Mouse (Mus musculus): ENCODE data around the gene Taldo1. TPM values are rescaled to one million over a fixed set of nuclear protein-coding genes. Genes with fewer than 3 reads are reported as not detected.

Gene Taldo1
- polyA plus RNA-seq, 1 experiment from 2014 or later, result 288 TPM

- peaks cover 13% of the 10 kb centered on the region for H3K36me3 ChIP-seq (ENCODE audit: control insufficient read depth, insufficient read depth, low read length)
- no peak for ATAC-seq (replicated peaks; ENCODE audit: insufficient number of reproducible peaks, low FRiP score, low TSS enrichment)
- H3K9ac ChIP-seq (ENCODE audit: low read depth, low read length), result no peak overlapping the region
- 94% methylated on average over 1 of the region's 1 CpGs for WGBS (ENCODE audit: insufficient replicate concordance)
- H3K4me2 ChIP-seq, result no peak overlapping the region
- 0 out of 2 replicates have a peak, but pooled peaks cover 6% of the 10 kb centered on the region for H3K4me1 ChIP-seq (ENCODE audit: control insufficient read depth, insufficient read depth, low read length)
- H3K4me3 ChIP-seq (ENCODE audit: low read depth, low read length), result no peak overlapping the region
- H3K9me3 ChIP-seq (replicated peaks; ENCODE audit: control insufficient read depth, low read length), result no peaks in the 10 kb centered on the region
- H3K27me3 ChIP-seq (ENCODE audit: control insufficient read depth, insufficient read depth, low read length), result no peaks in the 10 kb centered on the region
- no peak overlapping the region for H3K27ac ChIP-seq (ENCODE audit: low read depth, low read length)
Measured at GRCm38 (mm10) chr7:141411667-141412066, 19.7 kb downstream of the Taldo1 start.

GRCm38 (mm10) chr7:141413331-141413730, 21.3 kb downstream of the Taldo1 start:
- ATAC-seq (replicated peaks; ENCODE audit: insufficient number of reproducible peaks, low FRiP score, low TSS enrichment), result peak; percentile 8; the same call in 1 of the 2 replicates
- whole genome bisulfite sequencing (ENCODE audit: insufficient replicate concordance), result 3% methylated on average over 16 of the region's 16 CpGs

DNA sequence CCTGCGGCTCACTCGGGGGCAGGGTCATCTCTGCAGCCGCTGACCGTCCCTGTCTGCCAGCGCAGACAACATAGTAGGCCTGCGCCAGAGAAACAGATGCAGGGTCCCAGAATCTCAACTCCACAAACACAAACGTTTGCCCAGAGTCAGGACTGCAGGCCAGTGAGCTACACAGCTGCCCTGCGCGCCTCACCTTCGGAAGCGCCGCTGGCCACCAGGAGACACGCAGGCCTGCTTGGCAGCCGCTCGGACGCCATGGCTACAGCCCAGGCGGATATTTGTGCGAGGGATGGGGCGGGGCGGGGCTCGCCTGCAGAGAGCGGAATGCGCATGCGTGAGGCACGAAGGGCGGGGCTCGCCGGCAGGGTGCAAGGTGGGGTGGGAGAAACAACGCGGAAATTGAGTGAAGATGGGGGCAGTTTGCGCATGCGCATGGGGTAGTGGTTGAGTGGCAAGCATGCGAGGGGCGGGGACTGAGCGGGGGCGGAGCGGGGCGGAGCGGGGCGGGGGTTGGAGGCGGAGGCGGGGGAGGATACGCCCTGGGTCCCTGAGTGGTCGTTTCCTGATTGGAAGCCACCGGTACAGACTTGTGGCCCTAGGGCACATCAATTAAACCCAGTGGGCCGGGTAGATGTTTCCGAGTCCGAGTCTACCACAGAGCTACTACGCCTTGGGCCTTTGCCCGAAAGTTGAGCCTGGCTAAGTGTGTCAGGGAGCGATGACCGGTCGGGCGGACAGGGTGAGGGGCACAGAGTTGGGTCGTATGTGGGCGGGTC, 22.0 kb downstream of the Taldo1 start, which contains the start of gene Gatd1:
Gene Gatd1 (minus strand): TSS at position 328 of the 776 bp plus-strand sequence.
- peak within 1 kb of the TSS; percentile 95 for H3K9ac ChIP-seq (ENCODE audit: low read depth, low read length)
- WGBS (ENCODE audit: insufficient replicate concordance), result under 1% methylated on average over 55 of the region's 56 CpGs
- peak within 1 kb of the TSS; percentile 82 for H3K4me3 ChIP-seq (ENCODE audit: low read depth, low read length)
- ATAC-seq (replicated peaks; ENCODE audit: insufficient number of reproducible peaks, low FRiP score, low TSS enrichment), result peak; percentile 95
- peaks cover 13% of the 10 kb centered on the region for H3K36me3 ChIP-seq (ENCODE audit: control insufficient read depth, insufficient read depth, low read length)
- H3K9me3 ChIP-seq (replicated peaks; ENCODE audit: control insufficient read depth, low read length), result no peaks in the 10 kb centered on the region
- peak within 1 kb of the TSS; percentile 79 for H3K27ac ChIP-seq (ENCODE audit: low read depth, low read length)
- H3K4me2 ChIP-seq, result peak within 1 kb of the TSS; percentile 90
- H3K4me1 ChIP-seq (ENCODE audit: control insufficient read depth, insufficient read depth, low read length), result 0 out of 2 replicates have a peak, but pooled peaks cover 5% of the 10 kb centered on the region
- H3K27me3 ChIP-seq (ENCODE audit: control insufficient read depth, insufficient read depth, low read length), result no peaks in the 10 kb centered on the region

More at GRCm38 (mm10) chr7:141413331-141413730, 21.3 kb downstream of the Taldo1 start:
- Histone ChIP-seq H3K27ac (ENCODE audit: low read depth, low read length) (peak overlapping the region; percentile 79), H3K4me1 (ENCODE audit: control insufficient read depth, insufficient read depth, low read length) (0 out of 2 replicates have a peak, but pooled peaks cover 6% of the 10 kb centered on the region), H3K9me3 (replicated peaks; ENCODE audit: control insufficient read depth, low read length) (no peaks in the 10 kb centered on the region), H3K4me3 (ENCODE audit: low read depth, low read length) (peak overlapping the region; percentile 82), H3K36me3 (ENCODE audit: control insufficient read depth, insufficient read depth, low read length) (peaks cover 13% of the 10 kb centered on the region), H3K4me2 (peak overlapping the region; percentile 90), H3K9ac (ENCODE audit: low read depth, low read length) (peak overlapping the region; percentile 95), H3K27me3 (ENCODE audit: control insufficient read depth, insufficient read depth, low read length) (no peaks in the 10 kb centered on the region)

DNA sequence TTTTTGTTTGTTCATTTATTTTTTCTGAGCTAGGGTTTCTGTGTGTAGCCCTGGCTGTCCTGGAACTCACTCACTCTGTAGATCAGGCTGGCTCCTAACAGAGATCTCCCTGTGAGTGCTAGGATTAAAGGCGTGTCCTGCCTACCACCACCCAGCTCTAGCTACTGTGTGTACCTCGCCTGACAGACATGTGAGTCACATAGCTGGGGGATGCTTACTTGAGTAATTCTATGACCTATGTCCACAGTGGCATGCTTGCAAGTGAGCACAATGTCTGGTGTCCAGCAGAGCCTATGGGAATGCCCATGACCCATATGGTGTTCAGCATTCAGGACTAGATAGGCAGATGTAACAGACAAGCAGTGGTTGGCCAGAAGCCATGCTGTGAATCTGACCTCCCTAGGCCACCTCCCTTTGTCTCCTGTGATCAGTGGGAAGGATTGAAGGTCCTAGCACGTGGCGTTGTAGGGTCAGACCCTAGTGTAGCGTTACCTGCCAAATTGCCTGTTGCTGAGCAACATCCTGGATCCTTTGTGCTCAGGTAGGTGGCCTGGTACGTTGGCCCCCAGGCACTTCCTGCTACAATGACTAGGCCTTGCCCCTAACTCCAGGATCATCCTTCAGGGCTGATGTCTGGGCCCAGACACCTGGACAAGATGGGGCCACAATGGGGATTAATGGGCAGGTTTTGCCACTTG, 24.3 kb downstream of the Taldo1 start:
- H3K9me3 ChIP-seq (replicated peaks; ENCODE audit: control insufficient read depth, low read length), result no peaks in the 10 kb centered on the region
- no peak overlapping the region for H3K4me3 ChIP-seq (ENCODE audit: low read depth, low read length)
- H3K4me1 ChIP-seq (ENCODE audit: control insufficient read depth, insufficient read depth, low read length), result 0 out of 2 replicates have a peak, but pooled peaks cover 3% of the 10 kb centered on the region
- H3K36me3 ChIP-seq (ENCODE audit: control insufficient read depth, insufficient read depth, low read length), result no peaks in the 10 kb centered on the region
- no peak overlapping the region for H3K4me2 ChIP-seq
- WGBS (ENCODE audit: insufficient replicate concordance), result 81% methylated on average over 6 of the region's 6 CpGs
- H3K9ac ChIP-seq (ENCODE audit: low read depth, low read length), result no peak overlapping the region
- no peaks in the 10 kb centered on the region for H3K27me3 ChIP-seq (ENCODE audit: control insufficient read depth, insufficient read depth, low read length)
- H3K27ac ChIP-seq (ENCODE audit: low read depth, low read length), result no peak overlapping the region
- no peak for ATAC-seq (replicated peaks; ENCODE audit: insufficient number of reproducible peaks, low FRiP score, low TSS enrichment)

GRCm38 (mm10) chr7:141417731-141418681, 26.0 kb downstream of the Taldo1 start:
- Histone ChIP-seq H3K9ac (ENCODE audit: low read depth, low read length) (no peak overlapping the region), H3K4me2 (no peak overlapping the region), H3K27ac (ENCODE audit: low read depth, low read length) (no peak overlapping the region), H3K4me3 (ENCODE audit: low read depth, low read length) (no peak overlapping the region), H3K4me1 (ENCODE audit: control insufficient read depth, insufficient read depth, low read length) (0 out of 2 replicates have a peak, but pooled peaks cover 3% of the 10 kb centered on the region), H3K9me3 (replicated peaks; ENCODE audit: control insufficient read depth, low read length) (no peaks in the 10 kb centered on the region), H3K36me3 (ENCODE audit: control insufficient read depth, insufficient read depth, low read length) (no peaks in the 10 kb centered on the region), H3K27me3 (ENCODE audit: control insufficient read depth, insufficient read depth, low read length) (no peaks in the 10 kb centered on the region)
- 56% methylated on average over 8 of the region's 8 CpGs for WGBS (ENCODE audit: insufficient replicate concordance)
- no peak for ATAC-seq (replicated peaks; ENCODE audit: insufficient number of reproducible peaks, low FRiP score, low TSS enrichment)

DNA sequence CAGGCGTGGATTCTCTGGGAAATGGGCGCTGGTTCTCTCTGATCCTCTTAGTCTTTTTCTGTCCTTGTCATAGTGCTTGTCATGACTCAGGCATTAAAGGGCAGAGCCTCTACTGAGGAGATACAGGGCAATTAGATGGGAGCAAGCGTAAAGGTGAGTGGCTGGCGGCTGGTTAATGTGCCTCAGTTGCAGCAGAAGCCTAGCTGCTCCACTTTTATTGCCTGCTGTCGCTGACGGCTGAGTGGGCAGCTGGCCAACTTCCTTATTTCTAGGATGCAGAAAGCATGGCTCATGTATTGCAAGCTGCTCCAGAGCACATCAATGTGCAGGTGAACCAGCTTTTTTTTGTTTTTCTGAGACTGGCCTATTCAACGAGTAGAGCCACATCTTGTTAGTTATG, 27.0 kb downstream of the Taldo1 start:
- WGBS (ENCODE audit: insufficient replicate concordance), result 74% methylated on average over 7 of the region's 7 CpGs

GRCm38 (mm10) chr7:141420030-141420702, 28.2 kb downstream of the Taldo1 start:
- no peaks in the 10 kb centered on the region for H3K27me3 ChIP-seq (ENCODE audit: control insufficient read depth, insufficient read depth, low read length)
- no peak overlapping the region for H3K27ac ChIP-seq (ENCODE audit: low read depth, low read length)
- H3K9ac ChIP-seq (ENCODE audit: low read depth, low read length), result no peak overlapping the region
- no peak overlapping the region for H3K4me2 ChIP-seq
- H3K36me3 ChIP-seq (ENCODE audit: control insufficient read depth, insufficient read depth, low read length), result no peaks in the 10 kb centered on the region
- no peaks in the 10 kb centered on the region for H3K9me3 ChIP-seq (replicated peaks; ENCODE audit: control insufficient read depth, low read length)
- H3K4me1 ChIP-seq (ENCODE audit: control insufficient read depth, insufficient read depth, low read length), result no peaks in the 10 kb centered on the region
- H3K4me3 ChIP-seq (ENCODE audit: low read depth, low read length), result no peak overlapping the region
- ATAC-seq (replicated peaks; ENCODE audit: insufficient number of reproducible peaks, low FRiP score, low TSS enrichment), result no peak
- 75% methylated on average over 9 of the region's 9 CpGs for WGBS (ENCODE audit: insufficient replicate concordance)

More for the DNA sequence above, 27.0 kb downstream of the Taldo1 start:
- Histone ChIP-seq H3K4me2 (no peak overlapping the region), H3K9me3 (replicated peaks; ENCODE audit: control insufficient read depth, low read length) (no peaks in the 10 kb centered on the region), H3K4me1 (ENCODE audit: control insufficient read depth, insufficient read depth, low read length) (0 out of 2 replicates have a peak, but pooled peaks cover 3% of the 10 kb centered on the region), H3K36me3 (ENCODE audit: control insufficient read depth, insufficient read depth, low read length) (no peaks in the 10 kb centered on the region), H3K27me3 (ENCODE audit: control insufficient read depth, insufficient read depth, low read length) (no peaks in the 10 kb centered on the region), H3K4me3 (ENCODE audit: low read depth, low read length) (no peak overlapping the region), H3K27ac (ENCODE audit: low read depth, low read length) (no peak overlapping the region), H3K9ac (ENCODE audit: low read depth, low read length) (no peak overlapping the region)
- ATAC-seq (replicated peaks; ENCODE audit: insufficient number of reproducible peaks, low FRiP score, low TSS enrichment), result no peak
